Mouse (Mus musculus): ENCODE results near the gene Il2rg.

- TF ChIP-seq CTCF (IDR thresholded peaks at IDR 0.05; ENCODE audit: low read depth, low read length) (no peak), POLR2A (IDR thresholded peaks at IDR 0.05; ENCODE audit: borderline replicate concordance, low read depth, low read length) (no peak)
Observed at GRCm38 (mm10) chrX:101222796-101223162, 45.3 kb downstream of the Il2rg start.

Measured in bone marrow macrophage, adult 2 months (primary cell).